Mouse (Mus musculus) Muller cell, postnatal 12 days (primary cell): ENCODE measurements at regions not wholly inside any gene's neighbourhood (a gene's known extent, or its start where the extent isn't known, plus 50 kb on each side); places are given as distances from the start of the nearest gene placed in this dataset.

ENCODE experiments used
- DNase-seq: peaks from one replicate; pipeline ENCODE4 v3.0.0-alpha.2; 2015; ENCODE audit errors: inconsistent ontology term

DNA sequence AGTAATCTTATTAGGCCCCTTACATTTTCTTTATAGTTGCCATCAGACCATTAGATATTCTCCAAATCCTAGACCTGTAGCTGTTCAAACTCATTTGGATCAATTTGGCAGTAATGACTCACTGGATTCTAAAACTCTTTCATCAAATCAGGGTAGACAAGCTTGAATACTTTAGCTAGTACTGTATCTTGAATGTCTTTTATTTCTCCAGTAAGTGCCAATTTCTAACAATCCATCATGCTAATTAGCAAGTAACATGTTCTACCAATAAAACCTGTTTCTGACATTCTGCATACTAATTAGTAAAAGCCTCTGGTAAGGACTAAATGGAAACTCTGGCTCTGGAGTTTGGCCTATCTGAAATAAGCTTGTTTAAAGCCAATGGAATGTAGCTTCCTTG is 209.9 kb downstream of the Actrt1 start:
- DNase-seq = peak; percentile 0
